Mouse (Mus musculus): ENCODE results near the gene Tnfsf13. TPM values are rescaled to one million over a fixed set of nuclear protein-coding genes. Genes with fewer than 3 reads are reported as not detected.

Tnfsf13 gene
- total and polyA plus RNA-seq, 2 experiments = 1.1 to 1.4 TPM

DNA sequence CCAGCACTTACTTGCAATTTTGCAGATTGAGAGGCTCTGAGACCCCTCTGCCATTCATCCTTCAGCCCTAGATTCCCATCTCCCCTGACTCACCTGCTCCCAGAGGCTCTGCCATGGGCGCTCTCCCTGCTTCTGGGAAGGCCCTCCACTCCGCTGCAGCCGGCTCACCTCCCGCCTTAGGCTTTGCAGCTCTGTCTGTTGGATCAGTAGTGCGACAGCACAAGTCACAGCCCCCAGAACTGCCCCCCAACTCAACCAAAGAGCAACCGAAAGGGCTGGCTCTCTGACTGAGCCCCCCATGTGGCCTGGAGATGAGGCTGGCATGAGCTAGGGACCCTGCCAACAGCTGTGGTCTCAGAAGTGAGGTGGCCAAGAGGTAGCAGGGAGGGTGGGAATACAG is 648 bp downstream of the Tnfsf13 start:
- Histone ChIP-seq H3K79me2 (ENCODE audit: control insufficient read depth, insufficient read depth, low read length) (peaks cover 11% of the 10 kb centered on the region; the same call in 1 of the 2 replicates), H3K36me3 (ENCODE audit: control insufficient read depth, insufficient read depth, low read length) (no peaks in the 10 kb centered on the region), H3K4me1 (ENCODE audit: control insufficient read depth, insufficient read depth, low read length) (peaks cover 11% of the 10 kb centered on the region), H3K9ac (ENCODE audit: low read depth, low read length) (peak overlapping the region; percentile 38), H3K27ac (replicated peaks; ENCODE audit: insufficient read depth, low read depth, low read length) (peak overlapping the region; percentile 80), H3K27me3 (ENCODE audit: control insufficient read depth, insufficient read depth, low read length) (no peaks in the 10 kb centered on the region), H3K4me3 (ENCODE audit: insufficient read depth, low read depth, low read length) (no peak overlapping the region)
- WGBS = 95% methylated on average over 6 of the region's 6 CpGs
- no peak for TF ChIP-seq POLR2A (IDR thresholded peaks at IDR 0.05; ENCODE audit: extremely low read depth, insufficient read depth, low read length)
- TF ChIP-seq CTCF (IDR thresholded peaks at IDR 0.05; ENCODE audit: low read depth, low read length) = no peak
- DNase-seq (ENCODE audit: extremely low read depth, low read depth, low spot score) = no peak

DNA sequence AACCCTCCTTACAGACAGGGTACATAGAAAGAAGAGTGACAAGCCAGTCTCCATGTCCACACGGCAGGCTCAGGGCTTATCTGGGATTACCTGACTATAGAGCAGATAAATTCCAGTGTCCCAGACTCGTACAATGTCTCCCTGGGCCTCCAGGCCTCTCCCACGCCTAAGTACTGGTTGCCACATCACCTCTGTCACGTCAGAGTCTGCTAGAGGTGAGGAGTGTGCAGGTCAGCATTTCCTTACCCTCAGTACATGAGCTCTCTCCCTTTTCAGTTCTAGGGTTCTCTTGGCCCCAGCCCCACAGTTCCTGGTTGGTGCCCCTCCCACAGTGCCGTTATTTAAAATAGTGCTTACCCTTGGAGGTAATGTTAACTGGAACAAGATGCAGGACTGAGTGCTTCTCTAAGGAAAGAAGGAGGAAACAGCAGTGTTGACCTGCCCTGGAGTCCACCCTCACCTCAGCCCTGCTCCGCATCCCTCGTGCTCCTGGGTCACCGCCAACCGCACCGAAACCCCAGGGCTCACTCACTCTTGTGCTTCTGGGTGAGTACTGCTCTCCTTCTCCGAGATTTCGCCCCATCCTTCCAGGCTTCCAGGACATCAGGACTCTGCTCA is 1.3 kb downstream of the Tnfsf13 start:
- Histone ChIP-seq H3K27ac (replicated peaks; ENCODE audit: insufficient read depth, low read depth, low read length) (no peak overlapping the region), H3K9ac (ENCODE audit: low read depth, low read length) (no peak overlapping the region), H3K79me2 (ENCODE audit: control insufficient read depth, insufficient read depth, low read length) (peaks cover 11% of the 10 kb centered on the region; the same call in 1 of the 2 replicates), H3K27me3 (ENCODE audit: control insufficient read depth, insufficient read depth, low read length) (no peaks in the 10 kb centered on the region), H3K4me1 (ENCODE audit: control insufficient read depth, insufficient read depth, low read length) (peaks cover 11% of the 10 kb centered on the region), H3K4me3 (ENCODE audit: insufficient read depth, low read depth, low read length) (no peak overlapping the region), H3K36me3 (ENCODE audit: control insufficient read depth, insufficient read depth, low read length) (no peaks in the 10 kb centered on the region)
- WGBS = 81% methylated on average over 12 of the region's 12 CpGs
- DNase-seq (ENCODE audit: extremely low read depth, low read depth, low spot score) = no peak
- TF ChIP-seq CTCF (IDR thresholded peaks at IDR 0.05; ENCODE audit: low read depth, low read length) = no peak
- no peak for TF ChIP-seq POLR2A (IDR thresholded peaks at IDR 0.05; ENCODE audit: extremely low read depth, insufficient read depth, low read length)

DNA sequence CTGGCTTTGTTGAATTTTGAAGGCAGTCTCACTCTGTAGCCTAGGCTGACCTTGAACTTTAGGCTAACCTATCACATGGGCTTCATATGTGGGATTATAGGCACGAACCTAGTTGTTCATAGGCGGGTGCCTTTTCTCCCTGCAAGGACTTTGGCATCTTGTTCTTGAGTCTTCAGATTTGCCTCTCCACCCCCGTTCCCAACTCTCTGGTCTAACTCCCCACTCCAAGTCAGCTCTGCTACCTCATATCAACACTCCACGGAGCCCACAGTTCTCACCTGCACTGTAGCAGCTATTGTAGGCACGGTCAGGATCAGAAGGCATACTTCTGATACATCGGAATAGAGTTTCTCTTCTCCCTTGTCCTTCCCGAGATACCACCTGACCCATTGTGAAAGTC is 2.0 kb downstream of the Tnfsf13 start:
- Histone ChIP-seq H3K27ac (replicated peaks; ENCODE audit: insufficient read depth, low read depth, low read length) (no peak overlapping the region), H3K4me3 (ENCODE audit: insufficient read depth, low read depth, low read length) (no peak overlapping the region)
- 82% methylated on average over 7 of the region's 7 CpGs for WGBS

DNA sequence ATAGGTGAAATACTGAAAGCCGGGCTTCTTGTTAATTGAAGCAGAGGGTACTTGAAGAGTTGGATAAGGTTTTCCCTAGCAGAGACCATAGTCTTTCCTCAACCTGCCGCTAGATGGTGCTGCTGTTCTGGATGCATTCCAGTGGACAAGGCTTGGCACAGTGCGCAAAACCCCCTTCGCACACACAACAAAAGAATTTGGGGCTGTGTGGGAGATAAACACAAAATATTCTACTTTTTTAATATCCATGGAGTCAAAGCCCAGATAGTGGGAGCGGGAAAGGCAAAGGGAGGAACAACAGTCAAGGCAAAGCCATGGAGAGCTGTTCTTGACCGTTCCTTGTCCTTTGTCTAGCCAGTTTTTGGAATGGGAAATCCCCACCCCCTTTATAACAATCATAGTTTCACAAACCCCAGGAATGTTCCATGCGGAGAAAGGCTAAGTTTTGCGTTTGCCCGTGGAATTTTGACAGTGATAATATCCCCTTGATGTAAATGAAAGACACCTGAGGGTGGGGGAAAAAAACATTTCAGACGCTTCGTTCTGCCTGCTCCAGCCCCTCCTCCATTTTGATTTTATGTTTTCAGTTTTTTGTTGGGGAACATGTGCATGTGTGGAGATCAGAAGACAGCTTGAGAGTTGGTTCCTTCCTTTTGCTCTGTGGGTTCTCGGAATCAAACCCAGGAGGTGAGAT is 2.6 kb downstream of the Tnfsf13 start:
- Histone ChIP-seq H3K79me2 (ENCODE audit: control insufficient read depth, insufficient read depth, low read length) (peaks cover 11% of the 10 kb centered on the region; the same call in 1 of the 2 replicates), H3K4me3 (ENCODE audit: insufficient read depth, low read depth, low read length) (no peak overlapping the region), H3K4me1 (ENCODE audit: control insufficient read depth, insufficient read depth, low read length) (peaks cover 11% of the 10 kb centered on the region), H3K9ac (ENCODE audit: low read depth, low read length) (no peak overlapping the region), H3K36me3 (ENCODE audit: control insufficient read depth, insufficient read depth, low read length) (peaks cover 6% of the 10 kb centered on the region), H3K27ac (replicated peaks; ENCODE audit: insufficient read depth, low read depth, low read length) (no peak overlapping the region), H3K27me3 (ENCODE audit: control insufficient read depth, insufficient read depth, low read length) (no peaks in the 10 kb centered on the region)
- no peak for TF ChIP-seq POLR2A (IDR thresholded peaks at IDR 0.05; ENCODE audit: extremely low read depth, insufficient read depth, low read length)
- peak; percentile 87 for TF ChIP-seq CTCF (IDR thresholded peaks at IDR 0.05; ENCODE audit: low read depth, low read length)
- 26% methylated on average over 12 of the region's 12 CpGs for WGBS
- DNase-seq (ENCODE audit: extremely low read depth, low read depth, low spot score) = peak; percentile 66

More for the DNA sequence above, 2.0 kb downstream of the Tnfsf13 start:
- H3K9ac ChIP-seq (ENCODE audit: low read depth, low read length) = no peak overlapping the region
- peaks cover 11% of the 10 kb centered on the region; the same call in 1 of the 2 replicates for H3K79me2 ChIP-seq (ENCODE audit: control insufficient read depth, insufficient read depth, low read length)
- DNase-seq (ENCODE audit: extremely low read depth, low read depth, low spot score) = no peak
- H3K4me1 ChIP-seq (ENCODE audit: control insufficient read depth, insufficient read depth, low read length) = peaks cover 11% of the 10 kb centered on the region
- no peak for TF ChIP-seq POLR2A (IDR thresholded peaks at IDR 0.05; ENCODE audit: extremely low read depth, insufficient read depth, low read length)
- no peak for TF ChIP-seq CTCF (IDR thresholded peaks at IDR 0.05; ENCODE audit: low read depth, low read length)
- no peaks in the 10 kb centered on the region for H3K27me3 ChIP-seq (ENCODE audit: control insufficient read depth, insufficient read depth, low read length)
- no peaks in the 10 kb centered on the region; the same call in 1 of the 2 replicates for H3K36me3 ChIP-seq (ENCODE audit: control insufficient read depth, insufficient read depth, low read length)

DNA sequence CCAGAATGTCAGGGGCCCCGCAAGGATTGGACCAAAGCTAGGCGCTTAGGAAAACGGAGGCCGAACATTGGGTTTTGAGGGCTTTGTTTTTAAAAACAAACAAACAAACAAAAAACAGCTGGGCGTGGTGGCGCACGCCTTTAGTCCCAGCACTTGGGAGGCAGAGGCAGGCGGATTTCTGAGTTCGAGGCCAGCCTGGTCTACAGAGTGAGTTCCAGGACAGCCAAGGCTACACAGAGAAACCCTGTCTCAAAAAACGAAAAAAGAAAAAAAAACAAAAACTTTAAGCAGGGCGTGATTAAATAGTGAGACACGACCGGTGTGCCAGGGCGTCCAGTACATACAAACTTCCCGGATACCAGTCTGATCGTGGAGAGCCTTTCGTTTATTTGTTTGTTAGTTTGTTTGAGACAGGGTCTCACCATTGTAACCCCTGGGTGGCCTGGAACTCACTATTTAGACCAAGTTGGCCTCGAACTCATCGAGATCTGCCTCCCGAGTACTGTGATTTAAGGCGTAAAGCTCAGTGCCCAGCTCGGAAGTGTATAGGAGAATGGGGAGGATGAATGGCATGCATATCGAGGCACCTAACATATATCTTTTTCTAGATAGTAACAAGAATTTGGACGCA is 3.3 kb downstream of the Tnfsf13 start:
- DNase-seq (ENCODE audit: extremely low read depth, low read depth, low spot score) = no peak
- TF ChIP-seq POLR2A (IDR thresholded peaks at IDR 0.05; ENCODE audit: extremely low read depth, insufficient read depth, low read length) (no peak), CTCF (IDR thresholded peaks at IDR 0.05; ENCODE audit: low read depth, low read length) (no peak)
- peaks cover 11% of the 10 kb centered on the region; the same call in 1 of the 2 replicates for H3K79me2 ChIP-seq (ENCODE audit: control insufficient read depth, insufficient read depth, low read length)
- peak overlapping the region; percentile 94 for H3K27ac ChIP-seq (replicated peaks; ENCODE audit: insufficient read depth, low read depth, low read length)
- peaks cover 10% of the 10 kb centered on the region for H3K36me3 ChIP-seq (ENCODE audit: control insufficient read depth, insufficient read depth, low read length)
- peak overlapping the region; percentile 78 for H3K4me3 ChIP-seq (ENCODE audit: insufficient read depth, low read depth, low read length)
- H3K9ac ChIP-seq (ENCODE audit: low read depth, low read length) = peak overlapping the region; percentile 84
- peaks cover 11% of the 10 kb centered on the region for H3K4me1 ChIP-seq (ENCODE audit: control insufficient read depth, insufficient read depth, low read length)
- no peaks in the 10 kb centered on the region for H3K27me3 ChIP-seq (ENCODE audit: control insufficient read depth, insufficient read depth, low read length)
- 15% methylated on average over 24 of the region's 24 CpGs for WGBS

All from liver, adult 2 months (tissue).